Mouse (Mus musculus) testis, adult 2 months (tissue): ENCODE measurements around the gene Klhl40. TPM values are rescaled to one million over a fixed set of nuclear protein-coding genes. Genes with fewer than 3 reads are reported as not detected.

Experiments used
- H3K27ac ChIP-seq: fragments of 200-500 bp; 2 replicates; pipeline ENCODE4 v1.5.1; 2012; ENCODE audit warnings: low read depth, low read length; ENCODE audit not compliant: control insufficient read depth, insufficient read depth
- H3K27me3 ChIP-seq: fragments of 200-500 bp; 2 replicates; pipeline ENCODE4 v1.6.1; 2012; ENCODE audit warnings: mild to moderate bottlenecking, low read length, moderate library complexity; ENCODE audit not compliant: control insufficient read depth, insufficient read depth
- H3K36me3 ChIP-seq: fragments of 200-500 bp; 2 replicates; pipeline ENCODE4 v1.6.1; 2012; ENCODE audit warnings: mild to moderate bottlenecking, low read length; ENCODE audit not compliant: control insufficient read depth, insufficient read depth
- H3K4me1 ChIP-seq: fragments of 200-500 bp; 2 replicates; pipeline ENCODE4 v1.6.1; 2012; ENCODE audit warnings: low read length; ENCODE audit not compliant: control insufficient read depth, insufficient read depth
- H3K4me3 ChIP-seq: fragments of 200-500 bp; 2 replicates; pipeline ENCODE4 v1.5.1; 2012; ENCODE audit warnings: low read depth, mild to moderate bottlenecking, low read length, moderate library complexity, mixed read lengths; ENCODE audit not compliant: control insufficient read depth
- CTCF ChIP-seq: fragments of 200-500 bp; IDR thresholded peaks from 2 replicates; pipeline ENCODE4 v1.5.1; 2012; ENCODE audit warnings: low read depth, mild to moderate bottlenecking, inconsistent platforms, low read length, moderate library complexity; ENCODE audit not compliant: control insufficient read depth, insufficient read depth, insufficient replicate concordance
- POLR2A ChIP-seq: fragments of 200-500 bp; IDR thresholded peaks from 2 replicates; pipeline ENCODE4 v1.6.1; 2012; ENCODE audit warnings: low read depth, mild to moderate bottlenecking, inconsistent platforms, low read length, moderate library complexity; ENCODE audit not compliant: control insufficient read depth
- polyA plus RNA-seq: library from polyadenylated mRNA; depleted of rRNA; stranded (reverse); fragments of >200 nt; gene quantifications from 2 replicates; pipeline ENCODE4 v1.2.3, GENCODE M21; 2012; rRNA removed

Klhl40 gene
- polyA plus RNA-seq, 1 experiment, result 0.14 TPM

DNA sequence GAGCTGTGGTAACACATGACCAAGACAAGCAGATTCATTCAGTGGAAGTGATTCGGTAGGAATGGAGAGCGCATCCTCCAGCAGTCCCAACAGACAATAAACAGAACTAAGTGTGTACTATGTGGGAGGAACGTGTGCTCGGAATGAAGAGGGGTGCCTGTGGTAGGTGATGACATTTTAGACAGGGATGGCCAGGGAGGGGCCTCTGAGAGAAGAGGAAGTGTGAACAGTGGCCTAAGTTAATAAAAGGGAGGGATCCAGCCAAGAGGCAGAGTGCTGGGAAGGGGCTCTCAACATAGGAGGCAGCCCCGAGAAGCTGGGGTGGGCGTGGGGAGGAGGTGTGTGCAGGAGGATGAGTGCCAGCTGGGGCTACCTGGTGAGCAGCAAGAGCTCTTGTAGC is 50.9 kb downstream of the Klhl40 start:
- H3K4me3 ChIP-seq, result no peak overlapping the region
- H3K27me3 ChIP-seq, result no peaks in the 10 kb centered on the region
- TF ChIP-seq POLR2A (no peak), CTCF (no peak)
- H3K27ac ChIP-seq, result no peak overlapping the region
- peaks cover 2% of the 10 kb centered on the region; the same call in 1 of the 2 replicates for H3K36me3 ChIP-seq
- no peaks in the 10 kb centered on the region for H3K4me1 ChIP-seq

GRCm38 (mm10) chr9:121829270-121829992 is 52.0 kb downstream of the Klhl40 start:
- H3K36me3 ChIP-seq, result peaks cover 2% of the 10 kb centered on the region; the same call in 1 of the 2 replicates
- H3K27me3 ChIP-seq, result no peaks in the 10 kb centered on the region

GRCm38 (mm10) chr9:121830243-121830955 is 53.0 kb downstream of the Klhl40 start:
- TF ChIP-seq CTCF (peak; percentile 37; the same call in 1 of the 2 replicates), POLR2A (no peak)
- Histone ChIP-seq H3K27me3 (no peaks in the 10 kb centered on the region), H3K27ac (no peak overlapping the region), H3K4me3 (no peak overlapping the region), H3K36me3 (no peaks in the 10 kb centered on the region; the same call in 1 of the 2 replicates), H3K4me1 (no peaks in the 10 kb centered on the region)

More at GRCm38 (mm10) chr9:121829270-121829992, 52.0 kb downstream of the Klhl40 start:
- Histone ChIP-seq H3K4me1 (no peaks in the 10 kb centered on the region), H3K27ac (no peak overlapping the region), H3K4me3 (no peak overlapping the region)
- TF ChIP-seq CTCF, result no peak
- no peak for TF ChIP-seq POLR2A

DNA sequence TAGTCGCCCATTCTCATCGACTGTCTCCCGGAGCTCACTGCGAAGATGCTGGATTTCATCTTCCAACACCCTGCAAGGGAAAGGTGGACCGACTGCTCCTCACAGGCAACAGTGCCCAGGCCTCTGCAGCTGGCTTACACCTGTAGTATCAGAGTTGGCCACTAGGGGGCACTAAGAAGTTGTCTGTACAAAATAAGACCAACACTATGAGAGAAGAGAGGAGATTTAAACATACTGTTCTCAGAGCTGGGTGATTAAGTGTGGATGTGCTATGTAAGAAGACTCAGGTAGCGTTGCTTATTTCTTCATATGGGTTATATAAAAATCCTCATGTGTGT is 53.5 kb downstream of the Klhl40 start:
- no peaks in the 10 kb centered on the region; the same call in 1 of the 2 replicates for H3K36me3 ChIP-seq
- H3K4me1 ChIP-seq, result no peaks in the 10 kb centered on the region
- no peak overlapping the region for H3K4me3 ChIP-seq
- TF ChIP-seq POLR2A (no peak), CTCF (peak; percentile 76; the same call in 1 of the 2 replicates)
- H3K27ac ChIP-seq, result no peak overlapping the region
- H3K27me3 ChIP-seq, result no peaks in the 10 kb centered on the region

Other genes with a start within 250 kb of the Klhl40 start
- 136 and 145 TPM in 2 replicates for gene Lyzl4, start 135.5 kb upstream of the Klhl40 start, polyA plus RNA-seq
- gene Vipr1, start 134.9 kb upstream of the Klhl40 start, polyA plus RNA-seq, result 0.42 and 0.96 TPM in 2 replicates
- 9.7 and 11.0 TPM in 2 replicates for gene Sec22c, start 72.1 kb upstream of the Klhl40 start, polyA plus RNA-seq
- 10.1 and 11.6 TPM in 2 replicates for gene Ss18l2, start 67.3 kb upstream of the Klhl40 start, polyA plus RNA-seq
- gene Nktr, start 58.4 kb upstream of the Klhl40 start, polyA plus RNA-seq, result 58.4 and 61.9 TPM in 2 replicates
- 4.9 and 5.3 TPM in 2 replicates for gene Zfp651, start 18.3 kb upstream of the Klhl40 start, polyA plus RNA-seq
- gene Hhatl, start 14.9 kb downstream of the Klhl40 start, polyA plus RNA-seq, result 19.8 and 21.3 TPM in 2 replicates
- gene Ccdc13, start 61.9 kb downstream of the Klhl40 start, polyA plus RNA-seq, result 109 and 125 TPM in 2 replicates
- gene Higd1a, start 80.8 kb downstream of the Klhl40 start, polyA plus RNA-seq, result 42.4 and 43.9 TPM in 2 replicates
- gene Ackr2, start 120.7 kb downstream of the Klhl40 start, polyA plus RNA-seq, result 0.32 and 0.59 TPM in 2 replicates
- gene Cyp8b1, start 138.7 kb downstream of the Klhl40 start, polyA plus RNA-seq, result not detected in 2 replicates
- gene Fam198a, start 173.4 kb downstream of the Klhl40 start, polyA plus RNA-seq, result 0.54 and 0.70 TPM in 2 replicates
- 6.2 and 8.7 TPM in 2 replicates for gene Pomgnt2, start 219.5 kb downstream of the Klhl40 start, polyA plus RNA-seq